Mouse (Mus musculus) midbrain, postnatal 0 days (tissue): Measurements from ENCODE around the gene 4930404N11Rik. TPM values are rescaled to one million over a fixed set of nuclear protein-coding genes. Genes with fewer than 3 reads are reported as not detected.
A peak's percentile ranks its signal among the peaks of the same experiment; 100 is the strongest.

ENCODE experiments used
- ATAC-seq: fragments of 200-750 bp; cut with Nextera tagmentation; 2 replicates; pipeline ENCODE4 v1.8.0; 2017; ENCODE audit warnings: moderate number of reproducible peaks, mild to moderate bottlenecking, moderate TSS enrichment, moderate library complexity; ENCODE audit not compliant: low FRiP score
- DNase-seq: peaks from one replicate; pipeline ENCODE4 v3.0.0-alpha.2; 2015; ENCODE audit warnings: low spot score
- H3K27ac ChIP-seq: fragments of 300-500 bp; sonication (generic); 2 replicates; pipeline ENCODE4 v1.5.1; 2014; ENCODE audit warnings: low read depth, mild to moderate bottlenecking, low read length, mixed read lengths
- H3K27me3 ChIP-seq: fragments of 300-500 bp; sonication (generic); 2 replicates; pipeline ENCODE4 v1.6.1; 2014; ENCODE audit warnings: low read length, control low read depth, mixed read lengths; ENCODE audit not compliant: insufficient read depth
- H3K36me3 ChIP-seq: fragments of 300-500 bp; sonication (generic); 2 replicates; pipeline ENCODE4 v1.6.1; 2014; ENCODE audit warnings: low read length, control low read depth, mixed read lengths; ENCODE audit not compliant: insufficient read depth
- H3K4me1 ChIP-seq: fragments of 300-500 bp; sonication (generic); 2 replicates; pipeline ENCODE4 v1.6.1; 2014; ENCODE audit warnings: mild to moderate bottlenecking, control low read depth, antibody characterized with exemption, low read length, mixed read lengths; ENCODE audit not compliant: insufficient read depth
- H3K4me2 ChIP-seq: fragments of 300-500 bp; sonication (generic); 2 replicates; pipeline ENCODE4 v1.6.1; 2014; ENCODE audit warnings: low read depth, mild to moderate bottlenecking, low read length, mixed read lengths; ENCODE audit not compliant: poor library complexity, severe bottlenecking
- H3K4me3 ChIP-seq: fragments of 300-500 bp; sonication (generic); 2 replicates; pipeline ENCODE4 v1.5.1; 2014; ENCODE audit warnings: low read depth, mild to moderate bottlenecking, low read length, moderate library complexity
- H3K9ac ChIP-seq: fragments of 300-500 bp; sonication (generic); replicated peaks from 2 replicates; pipeline ENCODE4 v1.6.1; 2014; ENCODE audit warnings: mild to moderate bottlenecking, low read length, moderate library complexity, mixed read lengths; ENCODE audit not compliant: poor library complexity, severe bottlenecking
- H3K9me3 ChIP-seq: fragments of 300-500 bp; sonication (generic); 2 replicates; pipeline ENCODE4 v1.6.1; 2016; ENCODE audit warnings: low read length, control low read depth
- CTCF ChIP-seq: IDR thresholded peaks from 2 replicates; pipeline ENCODE4 v1.5.1; 2016; ENCODE audit warnings: antibody characterized with exemption, mild to moderate bottlenecking
- WGBS: fragments of 180-500 bp; shearing (Covaris S2); extraction: QIAGEN DNeasy Blood & Tissue Kit; methylation state at CpG from one replicate; pipeline ENCODE4 v1.1.7; 2014; 5-methylcytosine and 5-hydroxymethylcytosine counted together
- polyA plus RNA-seq: library from polyadenylated mRNA; unstranded; fragments of >200 nt; fragmentation: Nextera tagmentation; extraction: Ambion mirVana; gene quantifications from 2 replicates; pipeline ENCODE4 v1.2.1, GENCODE M21; 2015
- total RNA-seq: library from RNA; depleted of rRNA; stranded (reverse); fragments of >200 nt; gene quantifications from 2 replicates; pipeline ENCODE4 v1.2.3, GENCODE M21; 2014

Gene 4930404N11Rik
- total and polyA plus RNA-seq, 2 experiments from 2014 or later, result 0.47 TPM; not detected in 1

- ATAC-seq, result no peak
- no peaks in the 10 kb centered on the region for H3K9me3 ChIP-seq
- H3K9ac ChIP-seq, result no peak overlapping the region; the same call in 1 of the 2 replicates
- TF ChIP-seq CTCF, result no peak
- H3K27me3 ChIP-seq, result 0 out of 2 replicates have a peak, but pooled peaks cover 4% of the 10 kb centered on the region
- H3K36me3 ChIP-seq, result peaks cover 47% of the 10 kb centered on the region
- H3K4me3 ChIP-seq, result no peak overlapping the region
- peak overlapping the region; percentile 22; the same call in 1 of the 2 replicates for H3K4me2 ChIP-seq
- H3K4me1 ChIP-seq, result 0 out of 2 replicates have a peak, but pooled peaks cover 3% of the 10 kb centered on the region
- no peak overlapping the region for H3K27ac ChIP-seq
- WGBS, result 38% methylated on average over 31 of the region's 31 CpGs
- DNase-seq, result peak; percentile 88
These were observed 42.2 kb upstream of the 4930404N11Rik start for GRCm38 (mm10) chr10:81407539-81408423.

- H3K9me3 ChIP-seq, result no peaks in the 10 kb centered on the region
- no peak overlapping the region for H3K27ac ChIP-seq
- TF ChIP-seq CTCF, result no peak
- no peak overlapping the region; the same call in 1 of the 2 replicates for H3K9ac ChIP-seq
- 0 out of 2 replicates have a peak, but pooled peaks cover 3% of the 10 kb centered on the region for H3K4me1 ChIP-seq
- H3K4me3 ChIP-seq, result no peak overlapping the region
- H3K27me3 ChIP-seq, result 0 out of 2 replicates have a peak, but pooled peaks cover 4% of the 10 kb centered on the region
- ATAC-seq, result no peak
- peaks cover 47% of the 10 kb centered on the region for H3K36me3 ChIP-seq
- no peak overlapping the region for H3K4me2 ChIP-seq
- 36% methylated on average over 24 of the region's 24 CpGs for WGBS
- DNase-seq, result no peak
These were observed 41.2 kb upstream of the 4930404N11Rik start for GRCm38 (mm10) chr10:81406504-81407440.

- WGBS, result 47% methylated on average over 13 of the region's 13 CpGs
- TF ChIP-seq CTCF, result peak; percentile 75
- Histone ChIP-seq H3K4me3 (no peak overlapping the region), H3K9ac (no peak overlapping the region), H3K27me3 (0 out of 2 replicates have a peak, but pooled peaks cover 4% of the 10 kb centered on the region), H3K9me3 (no peaks in the 10 kb centered on the region), H3K4me2 (no peak overlapping the region), H3K36me3 (peaks cover 47% of the 10 kb centered on the region), H3K27ac (no peak overlapping the region), H3K4me1 (no peaks in the 10 kb centered on the region)
- ATAC-seq, result no peak
- DNase-seq, result peak; percentile 56
These were observed 40.1 kb upstream of the 4930404N11Rik start for GRCm38 (mm10) chr10:81405588-81406201.

GRCm38 (mm10) chr10:81404720-81405119 is 39.1 kb upstream of the 4930404N11Rik start:
- Histone ChIP-seq H3K4me2 (no peak overlapping the region), H3K4me3 (no peak overlapping the region), H3K36me3 (peaks cover 57% of the 10 kb centered on the region), H3K27ac (no peak overlapping the region), H3K4me1 (no peaks in the 10 kb centered on the region), H3K27me3 (0 out of 2 replicates have a peak, but pooled peaks cover 4% of the 10 kb centered on the region), H3K9me3 (no peaks in the 10 kb centered on the region), H3K9ac (no peak overlapping the region)
- TF ChIP-seq CTCF, result no peak
- DNase-seq (no peak), ATAC-seq (no peak)
- 69% methylated on average over 18 of the region's 18 CpGs for WGBS

GRCm38 (mm10) chr10:81404082-81404481 is 38.5 kb upstream of the 4930404N11Rik start:
- no peak overlapping the region for H3K4me2 ChIP-seq
- H3K36me3 ChIP-seq, result peaks cover 63% of the 10 kb centered on the region
- no peak overlapping the region for H3K4me3 ChIP-seq
- ATAC-seq (no peak), DNase-seq (no peak)
- WGBS, result 28% methylated on average over 9 of the region's 9 CpGs
- 0 out of 2 replicates have a peak, but pooled peaks cover 4% of the 10 kb centered on the region for H3K27me3 ChIP-seq
- H3K4me1 ChIP-seq, result no peaks in the 10 kb centered on the region
- no peak overlapping the region for H3K9ac ChIP-seq
- no peak for TF ChIP-seq CTCF
- H3K27ac ChIP-seq, result no peak overlapping the region
- no peaks in the 10 kb centered on the region for H3K9me3 ChIP-seq
